Mouse (Mus musculus): Measurements from ENCODE around the gene Ctsz. TPM values are rescaled to one million over a fixed set of nuclear protein-coding genes. Genes with fewer than 3 reads are reported as not detected.

Gene Ctsz
- polyA plus RNA-seq, 1 experiment from 2014 or later = 74.5 TPM

Other genes with a start within 250 kb of the Ctsz start
- 1,084 and 1,205 TPM in 2 replicates for gene Gnas, start 154.7 kb downstream of the Ctsz start, polyA plus RNA-seq (2015; fragmentation: Nextera tagmentation; extraction: Ambion mirVana)
- 8.8 and 10.5 TPM in 2 replicates for gene Gm20721, start 92.3 kb downstream of the Ctsz start, polyA plus RNA-seq (2015; fragmentation: Nextera tagmentation; extraction: Ambion mirVana)
- gene Nelfcd, start 23.2 kb downstream of the Ctsz start, polyA plus RNA-seq (2015; fragmentation: Nextera tagmentation; extraction: Ambion mirVana) = 123 and 136 TPM in 2 replicates
- 0.98 and 1.5 TPM in 2 replicates for gene Tubb1, start 11.7 kb upstream of the Ctsz start, polyA plus RNA-seq (2015; fragmentation: Nextera tagmentation; extraction: Ambion mirVana)
- 768 and 784 TPM in 2 replicates for gene Atp5e, start 25.1 kb upstream of the Ctsz start, polyA plus RNA-seq (2015; fragmentation: Nextera tagmentation; extraction: Ambion mirVana)
- gene Prelid3b, start 34.0 kb upstream of the Ctsz start, polyA plus RNA-seq (2015; fragmentation: Nextera tagmentation; extraction: Ambion mirVana) = 108 and 115 TPM in 2 replicates
- 0.01 TPM in 1 of 2 replicates, not detected in the other for gene Zfp831, start 204.5 kb upstream of the Ctsz start, polyA plus RNA-seq (2015; fragmentation: Nextera tagmentation; extraction: Ambion mirVana)

Measured in midbrain, embryonic 13.5 days (tissue).